Mouse (Mus musculus) hindbrain, embryonic 12.5 days (tissue): ENCODE data around the gene Celf6. TPM values are rescaled to one million over a fixed set of nuclear protein-coding genes. Genes with fewer than 3 reads are reported as not detected.
A peak's percentile ranks its signal among the peaks of the same experiment; 100 is the strongest.

Experiments used
- ATAC-seq: fragments of 200-750 bp; cut with Nextera tagmentation; 2 replicates; pipeline ENCODE4 v1.8.0; 2017; ENCODE audit warnings: moderate TSS enrichment; ENCODE audit not compliant: low FRiP score
- H3K27ac ChIP-seq: fragments of 300-500 bp; sonication (generic); 2 replicates; pipeline ENCODE4 v1.5.1; 2016; ENCODE audit warnings: mild to moderate bottlenecking
- H3K27me3 ChIP-seq: fragments of 300-500 bp; sonication (generic); 2 replicates; pipeline ENCODE4 v1.6.1; 2016; ENCODE audit warnings: mild to moderate bottlenecking
- H3K36me3 ChIP-seq: fragments of 300-500 bp; sonication (generic); 2 replicates; pipeline ENCODE4 v1.6.1; 2016; ENCODE audit warnings: mild to moderate bottlenecking
- H3K4me1 ChIP-seq: fragments of 300-500 bp; sonication (generic); 2 replicates; pipeline ENCODE4 v1.6.1; 2016
- H3K4me2 ChIP-seq: fragments of 300-500 bp; sonication (generic); replicated peaks from 2 replicates; pipeline ENCODE4 v1.6.1; 2016; ENCODE audit warnings: mild to moderate bottlenecking
- H3K4me3 ChIP-seq: fragments of 300-500 bp; sonication (generic); 2 replicates; pipeline ENCODE4 v1.5.1; 2016; ENCODE audit warnings: mild to moderate bottlenecking
- H3K9ac ChIP-seq: fragments of 300-500 bp; sonication (generic); 2 replicates; pipeline ENCODE4 v1.6.1; 2016; ENCODE audit warnings: mild to moderate bottlenecking, moderate library complexity
- H3K9me3 ChIP-seq: fragments of 300-500 bp; sonication (generic); replicated peaks from 2 replicates; pipeline ENCODE4 v1.6.1; 2016; ENCODE audit warnings: mild to moderate bottlenecking
- WGBS: fragments of 180-500 bp; shearing (Covaris S2); methylation state at CpG from one replicate; pipeline ENCODE4 v1.1.7; 2016; 5-methylcytosine and 5-hydroxymethylcytosine counted together
- polyA plus RNA-seq: library from polyadenylated mRNA; unstranded; fragments of >200 nt; fragmentation: Nextera tagmentation; extraction: Ambion mirVana; gene quantifications from 2 replicates; pipeline ENCODE4 v1.2.1, GENCODE M21; 2016

Celf6 gene
- polyA plus RNA-seq, 1 experiment from 2014 or later = 21.5 TPM

DNA sequence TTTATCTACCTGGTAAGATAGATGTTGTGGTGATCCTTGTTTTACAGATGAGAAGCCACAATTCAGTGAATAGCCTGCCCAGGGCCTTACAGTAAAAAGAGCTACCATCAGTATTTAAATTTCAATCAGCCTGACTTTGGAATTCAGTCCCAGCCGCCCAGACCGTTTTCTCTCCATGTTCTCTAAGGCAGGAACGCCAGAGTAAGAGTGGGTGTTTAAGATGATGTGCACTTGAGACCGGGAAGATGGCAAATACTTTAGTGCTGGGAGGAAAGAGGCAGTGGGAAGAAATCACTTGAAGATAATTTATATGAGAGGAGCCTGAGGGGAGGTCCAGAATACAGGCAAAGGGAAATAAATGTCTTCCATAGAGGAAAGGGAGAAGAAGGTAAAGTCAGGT, 27.6 kb upstream of the Celf6 start:
- WGBS = 86% methylated on average over 4 of the region's 4 CpGs
- Histone ChIP-seq H3K9me3 (no peaks in the 10 kb centered on the region), H3K4me1 (no peaks in the 10 kb centered on the region), H3K27me3 (no peaks in the 10 kb centered on the region), H3K36me3 (peaks cover 16% of the 10 kb centered on the region; the same call in 1 of the 2 replicates), H3K4me3 (no peak overlapping the region), H3K9ac (no peak overlapping the region), H3K27ac (no peak overlapping the region), H3K4me2 (no peak overlapping the region)
- no peak for ATAC-seq

DNA sequence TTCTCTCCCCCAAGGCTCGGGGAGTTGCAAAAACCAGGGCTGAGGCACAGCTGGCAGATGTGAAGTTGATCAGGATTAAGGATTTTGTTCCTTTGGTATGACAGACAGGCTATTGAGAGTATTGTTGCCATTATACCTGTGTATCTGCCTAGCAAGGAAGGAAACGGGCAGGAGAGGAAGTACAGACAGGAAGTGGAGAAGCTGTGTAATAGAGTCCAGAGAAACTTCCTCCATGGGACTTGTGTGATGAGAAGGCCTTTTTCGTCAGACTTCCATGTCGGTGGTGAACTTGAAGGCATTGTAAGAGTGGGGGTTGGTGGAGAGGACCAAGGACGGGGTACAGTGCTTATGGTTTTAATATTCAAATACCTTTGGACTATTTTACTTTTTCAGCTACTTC, 26.7 kb upstream of the Celf6 start:
- no peak overlapping the region for H3K9ac ChIP-seq
- ATAC-seq = no peak

DNA sequence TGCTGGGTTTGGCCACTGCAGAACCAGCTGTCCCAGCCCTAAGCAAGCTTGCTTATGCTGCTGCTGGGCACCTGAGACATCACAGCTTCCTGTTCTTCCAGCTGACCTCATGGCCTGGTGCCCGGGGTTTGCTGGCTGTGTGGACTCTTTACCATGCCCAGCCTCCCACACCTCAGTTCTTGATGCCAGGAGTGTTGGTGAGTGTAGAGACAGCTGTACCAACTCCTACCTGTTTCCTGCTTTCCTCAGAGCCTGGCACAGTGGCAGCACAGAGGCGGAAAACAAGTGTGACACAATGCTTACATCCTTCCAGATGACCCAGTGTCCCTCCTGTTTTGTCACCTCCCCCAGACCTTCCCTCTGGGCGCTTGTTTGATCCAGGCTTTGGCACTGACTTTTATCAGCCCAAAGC, 26.1 kb upstream of the Celf6 start:
- ATAC-seq = no peak
- no peaks in the 10 kb centered on the region for H3K9me3 ChIP-seq

More for the DNA sequence above, 26.7 kb upstream of the Celf6 start:
- no peak overlapping the region for H3K4me3 ChIP-seq
- no peak overlapping the region for H3K27ac ChIP-seq
- no peaks in the 10 kb centered on the region for H3K27me3 ChIP-seq
- peaks cover 20% of the 10 kb centered on the region; the same call in 1 of the 2 replicates for H3K36me3 ChIP-seq
- no peak overlapping the region for H3K4me2 ChIP-seq
- WGBS = 86% methylated on average over 5 of the region's 5 CpGs
- no peaks in the 10 kb centered on the region for H3K4me1 ChIP-seq
- no peaks in the 10 kb centered on the region for H3K9me3 ChIP-seq

DNA sequence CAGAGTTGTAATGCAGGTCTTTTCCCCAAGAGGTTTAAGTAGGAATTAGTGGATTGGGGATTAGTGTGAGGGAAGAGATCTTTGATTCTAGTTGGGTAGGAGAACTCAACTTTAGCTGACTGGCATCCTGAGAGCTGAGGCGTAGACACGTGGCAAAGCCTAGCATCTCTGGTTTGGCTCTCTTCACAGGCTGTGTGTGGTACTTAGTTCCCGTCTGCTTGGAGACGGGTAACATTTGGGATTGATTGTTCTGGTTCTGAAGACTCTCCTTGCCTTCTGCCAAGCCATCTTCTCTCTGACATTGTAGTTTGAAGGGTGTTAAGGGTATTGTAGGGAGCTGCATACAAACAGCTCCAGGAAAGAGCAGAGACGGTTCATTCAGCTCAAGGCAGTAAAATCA, 25.1 kb upstream of the Celf6 start:
- H3K27ac ChIP-seq = no peak overlapping the region
- ATAC-seq = no peak
- WGBS = 90% methylated on average over 5 of the region's 5 CpGs

More for the DNA sequence above, 26.1 kb upstream of the Celf6 start:
- Histone ChIP-seq H3K4me3 (no peak overlapping the region), H3K4me2 (no peak overlapping the region), H3K27me3 (no peaks in the 10 kb centered on the region), H3K4me1 (no peaks in the 10 kb centered on the region), H3K27ac (no peak overlapping the region), H3K36me3 (peaks cover 24% of the 10 kb centered on the region), H3K9ac (no peak overlapping the region)
- 83% methylated on average over 3 of the region's 3 CpGs for WGBS

DNA sequence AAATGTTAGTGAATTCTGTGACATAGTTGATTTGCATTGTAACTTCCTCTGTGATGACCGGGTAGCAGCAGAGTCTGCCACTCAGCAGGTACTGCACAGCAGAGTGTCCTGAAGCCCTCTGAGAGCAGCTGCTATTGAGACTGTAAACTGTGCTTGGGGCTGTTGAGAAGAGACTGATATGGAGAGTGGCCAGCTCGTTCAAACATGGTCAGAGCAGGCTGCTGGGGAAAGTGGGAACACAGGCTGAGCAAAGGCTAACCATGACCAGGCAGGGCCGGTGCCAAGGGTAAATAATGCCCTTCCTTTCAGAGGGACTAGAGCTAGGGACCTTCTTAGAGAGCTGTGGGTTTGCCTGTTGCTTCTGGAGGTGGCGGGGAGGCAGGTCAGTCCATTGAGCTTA, 24.0 kb upstream of the Celf6 start:
- WGBS = 94% methylated on average over 4 of the region's 4 CpGs
- Histone ChIP-seq H3K4me1 (no peaks in the 10 kb centered on the region), H3K36me3 (peaks cover 45% of the 10 kb centered on the region), H3K4me2 (no peak overlapping the region), H3K4me3 (no peak overlapping the region), H3K27me3 (no peaks in the 10 kb centered on the region), H3K9me3 (no peaks in the 10 kb centered on the region), H3K27ac (no peak overlapping the region), H3K9ac (no peak overlapping the region)
- no peak for ATAC-seq

More for the DNA sequence above, 25.1 kb upstream of the Celf6 start:
- Histone ChIP-seq H3K4me3 (no peak overlapping the region), H3K9me3 (no peaks in the 10 kb centered on the region), H3K36me3 (peaks cover 34% of the 10 kb centered on the region), H3K4me1 (no peaks in the 10 kb centered on the region), H3K27me3 (no peaks in the 10 kb centered on the region), H3K9ac (no peak overlapping the region), H3K4me2 (no peak overlapping the region)

DNA sequence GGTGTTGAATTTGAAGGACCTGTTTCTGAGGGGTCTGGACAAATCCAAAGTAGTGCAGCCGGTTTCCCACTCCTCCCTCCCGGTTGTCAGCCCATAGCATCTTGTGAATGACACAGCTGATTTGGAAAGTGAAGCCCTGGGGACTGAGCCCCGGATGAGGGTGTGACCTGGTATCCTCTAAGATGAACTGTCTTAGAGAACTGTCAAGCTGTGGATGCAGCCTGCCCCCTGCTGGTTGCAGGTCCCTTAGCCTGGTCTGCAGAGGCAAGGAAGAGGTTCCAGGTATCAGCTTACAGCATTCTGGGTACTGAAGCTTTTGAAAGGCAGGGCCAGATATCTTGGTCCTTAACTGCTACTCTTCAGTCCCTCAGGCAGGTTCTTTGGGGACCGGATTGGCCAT, 12.1 kb upstream of the Celf6 start:
- H3K4me3 ChIP-seq = no peak overlapping the region
- H3K4me1 ChIP-seq = 0 out of 2 replicates have a peak, but pooled peaks cover 2% of the 10 kb centered on the region
- no peak for ATAC-seq
- H3K4me2 ChIP-seq = no peak overlapping the region
- H3K36me3 ChIP-seq = peaks cover 37% of the 10 kb centered on the region
- no peak overlapping the region for H3K27ac ChIP-seq
- H3K27me3 ChIP-seq = no peaks in the 10 kb centered on the region; the same call in 1 of the 2 replicates
- WGBS = 27% methylated on average over 4 of the region's 4 CpGs
- H3K9me3 ChIP-seq = no peaks in the 10 kb centered on the region
- no peak overlapping the region for H3K9ac ChIP-seq

DNA sequence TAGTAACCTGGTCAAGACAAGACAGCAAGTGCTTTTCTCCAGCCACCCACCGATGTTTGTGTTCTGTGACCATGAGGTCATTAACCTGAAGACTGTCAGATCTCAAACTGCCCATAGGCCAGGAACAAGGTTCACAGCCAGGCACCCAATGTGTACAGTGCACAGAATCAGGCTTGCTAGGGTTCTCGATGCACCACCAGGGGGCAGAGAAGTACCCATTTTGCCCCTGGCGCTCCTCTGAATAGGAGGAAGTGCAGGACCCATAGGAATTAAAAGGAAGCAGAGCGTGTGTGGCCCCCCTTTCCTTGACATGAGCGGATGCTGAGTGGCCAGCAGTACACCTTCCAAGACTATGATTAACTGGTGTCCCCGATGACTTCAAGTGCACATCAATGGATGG, 10.6 kb upstream of the Celf6 start:
- H3K27me3 ChIP-seq = no peaks in the 10 kb centered on the region; the same call in 1 of the 2 replicates
- H3K9me3 ChIP-seq = no peaks in the 10 kb centered on the region
- H3K27ac ChIP-seq = no peak overlapping the region
- 41% methylated on average over 6 of the region's 6 CpGs for WGBS
- H3K36me3 ChIP-seq = peaks cover 22% of the 10 kb centered on the region
- no peak overlapping the region for H3K9ac ChIP-seq
- no peak overlapping the region for H3K4me3 ChIP-seq
- H3K4me1 ChIP-seq = 0 out of 2 replicates have a peak, but pooled peaks cover 2% of the 10 kb centered on the region
- peak; percentile 72 for ATAC-seq
- H3K4me2 ChIP-seq = no peak overlapping the region

DNA sequence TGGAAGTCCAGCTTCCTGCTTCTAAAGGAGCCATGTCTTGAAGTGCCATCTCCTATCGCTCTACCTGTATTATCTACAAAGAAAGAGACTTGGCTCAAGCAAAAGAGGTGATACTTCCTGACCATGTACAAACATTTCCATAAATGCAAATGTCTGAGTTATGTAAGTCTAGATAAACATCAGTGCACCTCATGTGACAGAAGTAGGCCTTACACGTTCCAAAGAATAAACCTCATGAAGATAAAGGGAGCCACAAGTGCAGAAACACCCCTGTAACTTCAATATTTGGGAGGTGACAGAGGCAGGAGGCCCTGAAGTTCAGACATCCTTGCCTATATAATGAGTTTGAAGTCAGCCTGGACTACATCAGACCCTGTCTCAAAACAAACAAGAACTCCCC, 5.9 kb upstream of the Celf6 start:
- WGBS = 81% methylated on average over 2 of the region's 2 CpGs

DNA sequence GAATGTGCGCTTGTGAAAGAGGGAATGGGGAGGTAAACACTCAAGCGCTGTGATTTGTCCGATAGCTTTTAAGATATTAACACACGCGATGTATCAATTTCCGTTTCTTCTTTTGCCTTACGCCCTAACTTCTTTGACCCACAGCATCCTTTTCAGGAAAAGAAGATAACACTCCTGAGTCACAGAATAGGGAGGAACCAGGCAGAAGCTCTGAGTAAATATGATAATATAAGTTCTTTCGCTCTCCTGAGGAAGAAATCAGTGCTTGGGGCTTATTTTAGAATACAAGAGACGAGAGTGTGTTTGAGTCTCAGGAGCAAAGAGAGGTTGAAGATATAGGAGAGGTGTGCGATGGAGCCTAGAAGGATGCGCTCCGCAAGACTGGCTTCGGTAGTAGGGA, 316 bp upstream of the Celf6 start:
- peaks cover 21% of the 10 kb centered on the region for H3K27me3 ChIP-seq
- H3K4me3 ChIP-seq = peak overlapping the region; percentile 52
- H3K27ac ChIP-seq = 0 out of 2 replicates have a peak overlapping the region, but pooled peaks have one; percentile 31
- H3K9me3 ChIP-seq = no peaks in the 10 kb centered on the region
- H3K4me2 ChIP-seq = peak overlapping the region; percentile 70
- H3K36me3 ChIP-seq = no peaks in the 10 kb centered on the region
- ATAC-seq = no peak
- peaks cover 17% of the 10 kb centered on the region; the same call in 1 of the 2 replicates for H3K4me1 ChIP-seq
- 0 out of 2 replicates have a peak overlapping the region, but pooled peaks have one; percentile 42 for H3K9ac ChIP-seq
- WGBS = 17% methylated on average over 13 of the region's 13 CpGs

More for the DNA sequence above, 5.9 kb upstream of the Celf6 start:
- ATAC-seq = no peak
- Histone ChIP-seq H3K27me3 (peaks cover 12% of the 10 kb centered on the region), H3K4me3 (no peak overlapping the region), H3K4me1 (0 out of 2 replicates have a peak, but pooled peaks cover 2% of the 10 kb centered on the region), H3K36me3 (no peaks in the 10 kb centered on the region), H3K27ac (no peak overlapping the region), H3K4me2 (no peak overlapping the region), H3K9me3 (no peaks in the 10 kb centered on the region), H3K9ac (no peak overlapping the region)

DNA sequence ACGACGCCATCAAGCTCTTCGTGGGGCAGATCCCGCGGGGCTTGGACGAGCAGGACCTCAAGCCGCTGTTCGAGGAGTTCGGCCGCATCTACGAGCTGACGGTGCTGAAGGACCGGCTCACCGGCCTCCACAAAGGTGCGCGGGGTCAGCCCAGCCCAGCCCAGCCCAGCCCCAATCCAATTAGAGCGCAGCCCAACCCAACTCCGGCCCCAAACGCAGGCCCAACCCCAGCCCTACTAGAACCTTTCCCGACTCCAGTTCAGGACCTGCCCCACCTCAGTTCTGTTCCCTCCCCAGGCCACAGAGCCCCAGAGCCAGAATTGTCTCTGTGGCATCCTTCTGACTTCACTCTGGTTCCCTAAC, 769 bp downstream of the Celf6 start:
- Histone ChIP-seq H3K9me3 (no peaks in the 10 kb centered on the region), H3K4me3 (peak overlapping the region; percentile 52), H3K9ac (peak overlapping the region; percentile 67), H3K36me3 (no peaks in the 10 kb centered on the region), H3K27me3 (peaks cover 22% of the 10 kb centered on the region), H3K4me1 (peaks cover 17% of the 10 kb centered on the region; the same call in 1 of the 2 replicates), H3K27ac (peak overlapping the region; percentile 67; the same call in 1 of the 2 replicates), H3K4me2 (peak overlapping the region; percentile 70)
- WGBS = 1% methylated on average over 20 of the region's 20 CpGs
- peak; percentile 55 for ATAC-seq

DNA sequence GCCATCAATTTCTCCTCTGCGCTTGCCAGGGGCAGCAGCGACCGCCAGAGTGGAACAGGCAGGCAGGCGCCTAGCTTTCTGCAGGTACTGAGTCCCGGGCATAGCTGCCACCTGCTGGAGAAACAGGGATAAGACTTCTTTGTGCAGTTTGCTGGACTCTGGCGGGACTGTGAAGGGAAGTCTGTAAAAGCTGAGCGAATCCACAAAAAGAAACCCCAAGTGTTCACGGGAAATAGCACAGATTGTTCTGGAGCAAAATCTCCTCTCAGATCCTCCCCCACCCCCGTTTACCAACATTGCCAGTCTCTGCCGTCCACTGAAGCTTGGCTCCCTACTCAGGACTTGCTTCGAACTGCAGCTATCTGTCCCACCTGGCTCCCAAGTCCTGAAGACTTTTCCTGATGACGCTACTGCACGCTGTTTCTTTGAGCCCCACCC, 7.2 kb downstream of the Celf6 start:
- Histone ChIP-seq H3K4me2 (peak overlapping the region; percentile 43), H3K4me3 (peak overlapping the region; percentile 0; the same call in 1 of the 2 replicates), H3K4me1 (peaks cover 18% of the 10 kb centered on the region), H3K27me3 (peaks cover 22% of the 10 kb centered on the region), H3K27ac (no peak overlapping the region), H3K36me3 (no peaks in the 10 kb centered on the region), H3K9me3 (no peaks in the 10 kb centered on the region), H3K9ac (no peak overlapping the region)
- 6% methylated on average over 13 of the region's 13 CpGs for WGBS
- no peak for ATAC-seq

DNA sequence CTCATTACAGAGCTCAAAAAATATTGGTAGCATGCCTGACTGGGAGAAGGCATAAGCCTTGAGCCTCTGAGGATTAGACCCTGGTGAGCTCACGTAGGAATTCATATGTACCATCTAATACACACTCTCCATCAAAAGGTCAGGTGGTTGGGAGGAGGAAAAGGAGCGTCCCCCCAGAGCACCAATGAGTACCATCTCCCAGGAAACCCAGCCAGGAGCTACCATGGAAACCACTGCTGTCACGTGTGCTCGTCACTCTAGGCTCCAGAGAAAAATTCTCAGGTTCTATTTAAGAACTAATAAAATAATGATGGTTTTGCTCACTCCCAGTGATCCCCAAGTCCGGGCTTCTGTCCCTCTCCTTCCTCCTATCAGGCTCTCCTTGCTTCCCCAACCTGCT, 10.5 kb downstream of the Celf6 start:
- peaks cover 15% of the 10 kb centered on the region for H3K27me3 ChIP-seq
- H3K27ac ChIP-seq = peak overlapping the region; percentile 72

More for the DNA sequence above, 10.5 kb downstream of the Celf6 start:
- Histone ChIP-seq H3K9me3 (no peaks in the 10 kb centered on the region), H3K4me2 (peak overlapping the region; percentile 41; the same call in 1 of the 2 replicates), H3K36me3 (no peaks in the 10 kb centered on the region), H3K4me1 (peaks cover 18% of the 10 kb centered on the region), H3K4me3 (no peak overlapping the region), H3K9ac (peak overlapping the region; percentile 37; the same call in 1 of the 2 replicates)
- 45% methylated on average over 5 of the region's 5 CpGs for WGBS
- ATAC-seq = peak; percentile 67
